Mouse (Mus musculus): ENCODE results near the gene Rap1gap2.

The Rap1gap2 gene

GRCm38 (mm10) chr11:74619956-74620300 lies 9.2 kb upstream of the Rap1gap2 start:
- DNase-seq, result no peak

GRCm38 (mm10) chr11:74619201-74619955 lies 8.7 kb upstream of the Rap1gap2 start, which contains the start of gene Ccdc92b:
TSS of gene Ccdc92b (plus strand) at chr11:74619605.
- DNase-seq, result peak; percentile 94

GRCm38 (mm10) chr11:74615571-74615970 lies 4.9 kb upstream of the Rap1gap2 start:
- no peak for DNase-seq

- DNase-seq, result no peak
Observed at GRCm38 (mm10) chr11:74613428-74613827, 2.7 kb upstream of the Rap1gap2 start.

- no peak for DNase-seq
Observed at GRCm38 (mm10) chr11:74611437-74611836, 722 bp upstream of the Rap1gap2 start.

- no peak for DNase-seq
Observed at GRCm38 (mm10) chr11:74610068-74610467, 647 bp downstream of the Rap1gap2 start.

GRCm38 (mm10) chr11:74602286-74602685 lies 8.4 kb downstream of the Rap1gap2 start:
- no peak for DNase-seq

GRCm38 (mm10) chr11:74597990-74598337 lies 12.8 kb downstream of the Rap1gap2 start:
- no peak for DNase-seq

GRCm38 (mm10) chr11:74597283-74597989 lies 13.3 kb downstream of the Rap1gap2 start:
- no peak for DNase-seq

- DNase-seq, result no peak
Observed at GRCm38 (mm10) chr11:74592246-74592645, 18.5 kb downstream of the Rap1gap2 start.

- no peak for DNase-seq
Observed at GRCm38 (mm10) chr11:74590691-74591090, 20.0 kb downstream of the Rap1gap2 start.

GRCm38 (mm10) chr11:74590239-74590596 lies 20.5 kb downstream of the Rap1gap2 start:
- no peak for DNase-seq

- DNase-seq, result peak; percentile 18
Observed at GRCm38 (mm10) chr11:74589401-74590238, 21.1 kb downstream of the Rap1gap2 start.

- DNase-seq, result no peak
Observed at GRCm38 (mm10) chr11:74586401-74586800, 24.3 kb downstream of the Rap1gap2 start.

GRCm38 (mm10) chr11:74584946-74585723 lies 25.6 kb downstream of the Rap1gap2 start:
- DNase-seq, result peak; percentile 71

GRCm38 (mm10) chr11:74583824-74584349 lies 26.8 kb downstream of the Rap1gap2 start:
- no peak for DNase-seq

- DNase-seq, result no peak
Observed at GRCm38 (mm10) chr11:74582464-74582863, 28.3 kb downstream of the Rap1gap2 start.

GRCm38 (mm10) chr11:74581333-74581732 lies 29.4 kb downstream of the Rap1gap2 start:
- peak; percentile 33 for DNase-seq

GRCm38 (mm10) chr11:74577068-74577467 lies 33.6 kb downstream of the Rap1gap2 start:
- no peak for DNase-seq

- DNase-seq, result no peak
Observed at GRCm38 (mm10) chr11:74575940-74576339, 34.8 kb downstream of the Rap1gap2 start.

GRCm38 (mm10) chr11:74574768-74575434 lies 35.8 kb downstream of the Rap1gap2 start:
- DNase-seq, result no peak

Data from thymus, postnatal 4 days (tissue).